Mouse (Mus musculus): ENCODE results near the gene Ppm1m.

- no peak for TF ChIP-seq GATA1 (IDR thresholded peaks at IDR 0.05; ENCODE audit: low read length)
- no peak for TF ChIP-seq TAL1 (IDR thresholded peaks at IDR 0.05; ENCODE audit: low read length)
Observed at GRCm38 (mm10) chr9:106173363-106173762, 26.2 kb downstream of the Ppm1m start.
